Mouse (Mus musculus): ENCODE results near the gene Tgoln1. TPM values are rescaled to one million over a fixed set of nuclear protein-coding genes. Genes with fewer than 3 reads are reported as not detected.

Gene Tgoln1
- polyA plus RNA-seq, 1 experiment: 29.8 TPM

- H3K27me3 ChIP-seq (ENCODE audit: control insufficient read depth, insufficient read depth, low read length): no peaks in the 10 kb centered on the region
- H3K36me3 ChIP-seq (ENCODE audit: control insufficient read depth, insufficient read depth, low read length): no peaks in the 10 kb centered on the region
- peaks cover 10% of the 10 kb centered on the region for H3K4me1 ChIP-seq (ENCODE audit: control insufficient read depth, insufficient read depth, low read length)
- TF ChIP-seq POLR2A (IDR thresholded peaks at IDR 0.05; ENCODE audit: control insufficient read depth, low read depth, low read length): no peak
- TF ChIP-seq CTCF (IDR thresholded peaks at IDR 0.05; ENCODE audit: control insufficient read depth, insufficient read depth, insufficient replicate concordance, low read depth, low read length): no peak
- H3K4me3 ChIP-seq (ENCODE audit: control insufficient read depth, low read depth, low read length): no peak overlapping the region
- H3K27ac ChIP-seq (ENCODE audit: control insufficient read depth, insufficient read depth, low read depth, low read length): peak overlapping the region; percentile 33; the same call in 1 of the 2 replicates
Measured at GRCm38 (mm10) chr6:72593914-72594313, 22.9 kb downstream of the Tgoln1 start.

- Histone ChIP-seq H3K27me3 (ENCODE audit: control insufficient read depth, insufficient read depth, low read length) (no peaks in the 10 kb centered on the region), H3K4me1 (ENCODE audit: control insufficient read depth, insufficient read depth, low read length) (peaks cover 7% of the 10 kb centered on the region), H3K27ac (ENCODE audit: control insufficient read depth, insufficient read depth, low read depth, low read length) (peak overlapping the region; percentile 33; the same call in 1 of the 2 replicates), H3K4me3 (ENCODE audit: control insufficient read depth, low read depth, low read length) (no peak overlapping the region), H3K36me3 (ENCODE audit: control insufficient read depth, insufficient read depth, low read length) (no peaks in the 10 kb centered on the region)
- TF ChIP-seq CTCF (IDR thresholded peaks at IDR 0.05; ENCODE audit: control insufficient read depth, insufficient read depth, insufficient replicate concordance, low read depth, low read length): no peak
- no peak for TF ChIP-seq POLR2A (IDR thresholded peaks at IDR 0.05; ENCODE audit: control insufficient read depth, low read depth, low read length)
Measured at GRCm38 (mm10) chr6:72593011-72593803, 23.6 kb downstream of the Tgoln1 start.

- no peaks in the 10 kb centered on the region; the same call in 1 of the 2 replicates for H3K4me1 ChIP-seq (ENCODE audit: control insufficient read depth, insufficient read depth, low read length)
- H3K36me3 ChIP-seq (ENCODE audit: control insufficient read depth, insufficient read depth, low read length): no peaks in the 10 kb centered on the region
- H3K4me3 ChIP-seq (ENCODE audit: control insufficient read depth, low read depth, low read length): no peak overlapping the region
- no peaks in the 10 kb centered on the region for H3K27me3 ChIP-seq (ENCODE audit: control insufficient read depth, insufficient read depth, low read length)
- no peak for TF ChIP-seq POLR2A (IDR thresholded peaks at IDR 0.05; ENCODE audit: control insufficient read depth, low read depth, low read length)
- no peak for TF ChIP-seq CTCF (IDR thresholded peaks at IDR 0.05; ENCODE audit: control insufficient read depth, insufficient read depth, insufficient replicate concordance, low read depth, low read length)
- H3K27ac ChIP-seq (ENCODE audit: control insufficient read depth, insufficient read depth, low read depth, low read length): no peak overlapping the region
Measured at GRCm38 (mm10) chr6:72590111-72590510, 26.7 kb downstream of the Tgoln1 start.

- H3K27ac ChIP-seq (ENCODE audit: control insufficient read depth, insufficient read depth, low read depth, low read length): no peak overlapping the region
- no peaks in the 10 kb centered on the region for H3K36me3 ChIP-seq (ENCODE audit: control insufficient read depth, insufficient read depth, low read length)
- TF ChIP-seq CTCF (IDR thresholded peaks at IDR 0.05; ENCODE audit: control insufficient read depth, insufficient read depth, insufficient replicate concordance, low read depth, low read length) (no peak), POLR2A (IDR thresholded peaks at IDR 0.05; ENCODE audit: control insufficient read depth, low read depth, low read length) (no peak)
- no peaks in the 10 kb centered on the region for H3K27me3 ChIP-seq (ENCODE audit: control insufficient read depth, insufficient read depth, low read length)
- H3K4me3 ChIP-seq (ENCODE audit: control insufficient read depth, low read depth, low read length): no peak overlapping the region
- no peaks in the 10 kb centered on the region for H3K4me1 ChIP-seq (ENCODE audit: control insufficient read depth, insufficient read depth, low read length)
Measured at GRCm38 (mm10) chr6:72588307-72588706, 28.5 kb downstream of the Tgoln1 start.

- no peaks in the 10 kb centered on the region for H3K27me3 ChIP-seq (ENCODE audit: control insufficient read depth, insufficient read depth, low read length)
- no peaks in the 10 kb centered on the region for H3K4me1 ChIP-seq (ENCODE audit: control insufficient read depth, insufficient read depth, low read length)
- no peak for TF ChIP-seq POLR2A (IDR thresholded peaks at IDR 0.05; ENCODE audit: control insufficient read depth, low read depth, low read length)
- no peak for TF ChIP-seq CTCF (IDR thresholded peaks at IDR 0.05; ENCODE audit: control insufficient read depth, insufficient read depth, insufficient replicate concordance, low read depth, low read length)
- no peak overlapping the region for H3K27ac ChIP-seq (ENCODE audit: control insufficient read depth, insufficient read depth, low read depth, low read length)
- H3K36me3 ChIP-seq (ENCODE audit: control insufficient read depth, insufficient read depth, low read length): no peaks in the 10 kb centered on the region
- H3K4me3 ChIP-seq (ENCODE audit: control insufficient read depth, low read depth, low read length): no peak overlapping the region
Measured at GRCm38 (mm10) chr6:72586701-72587100, 30.1 kb downstream of the Tgoln1 start.

- no peak overlapping the region for H3K4me3 ChIP-seq (ENCODE audit: control insufficient read depth, low read depth, low read length)
- no peaks in the 10 kb centered on the region for H3K4me1 ChIP-seq (ENCODE audit: control insufficient read depth, insufficient read depth, low read length)
- H3K27ac ChIP-seq (ENCODE audit: control insufficient read depth, insufficient read depth, low read depth, low read length): no peak overlapping the region; the same call in 1 of the 2 replicates
- H3K36me3 ChIP-seq (ENCODE audit: control insufficient read depth, insufficient read depth, low read length): no peaks in the 10 kb centered on the region; the same call in 1 of the 2 replicates
- TF ChIP-seq CTCF (IDR thresholded peaks at IDR 0.05; ENCODE audit: control insufficient read depth, insufficient read depth, insufficient replicate concordance, low read depth, low read length): no peak
- TF ChIP-seq POLR2A (IDR thresholded peaks at IDR 0.05; ENCODE audit: control insufficient read depth, low read depth, low read length): no peak
- no peaks in the 10 kb centered on the region for H3K27me3 ChIP-seq (ENCODE audit: control insufficient read depth, insufficient read depth, low read length)
Measured at GRCm38 (mm10) chr6:72584154-72584553, 32.6 kb downstream of the Tgoln1 start.

GRCm38 (mm10) chr6:72583211-72583839 lies 33.5 kb downstream of the Tgoln1 start:
- Histone ChIP-seq H3K27me3 (ENCODE audit: control insufficient read depth, insufficient read depth, low read length) (no peaks in the 10 kb centered on the region), H3K27ac (ENCODE audit: control insufficient read depth, insufficient read depth, low read depth, low read length) (no peak overlapping the region), H3K4me1 (ENCODE audit: control insufficient read depth, insufficient read depth, low read length) (no peaks in the 10 kb centered on the region), H3K36me3 (ENCODE audit: control insufficient read depth, insufficient read depth, low read length) (no peaks in the 10 kb centered on the region; the same call in 1 of the 2 replicates), H3K4me3 (ENCODE audit: control insufficient read depth, low read depth, low read length) (no peak overlapping the region)
- TF ChIP-seq POLR2A (IDR thresholded peaks at IDR 0.05; ENCODE audit: control insufficient read depth, low read depth, low read length): no peak

Measured in testis, adult 2 months (tissue).